Mouse (Mus musculus) large intestine, adult 2 months (tissue): ENCODE measurements around the gene Ccdc120. TPM values are rescaled to one million over a fixed set of nuclear protein-coding genes. Genes with fewer than 3 reads are reported as not detected.
A peak's percentile ranks its signal among the peaks of the same experiment; 100 is the strongest.

ENCODE experiments used
- DNase-seq: peaks from one replicate; pipeline ENCODE4 v3.0.0-alpha.2; 2012; ENCODE audit warnings: low read depth, low spot score
- WGBS: fragments of 180-500 bp; shearing (Covaris S2); methylation state at CpG from one replicate; pipeline ENCODE4 v1.1.7; 2018; 5-methylcytosine and 5-hydroxymethylcytosine counted together
- polyA plus RNA-seq: library from polyadenylated mRNA; depleted of rRNA; stranded (reverse); fragments of >200 nt; gene quantifications from 2 replicates; pipeline ENCODE4 v1.2.3, GENCODE M21; 2012; rRNA removed

The Ccdc120 gene
- 10.2 and 20.5 TPM in 2 replicates for polyA plus RNA-seq

GRCm38 (mm10) chrX:7750432-7751116, at the start of gene Ccdc120:
Gene Ccdc120, minus strand, starts transcription at chrX:7750905.
- no peak for DNase-seq
- WGBS: 15% methylated on average over 44 of the region's 56 CpGs

DNA sequence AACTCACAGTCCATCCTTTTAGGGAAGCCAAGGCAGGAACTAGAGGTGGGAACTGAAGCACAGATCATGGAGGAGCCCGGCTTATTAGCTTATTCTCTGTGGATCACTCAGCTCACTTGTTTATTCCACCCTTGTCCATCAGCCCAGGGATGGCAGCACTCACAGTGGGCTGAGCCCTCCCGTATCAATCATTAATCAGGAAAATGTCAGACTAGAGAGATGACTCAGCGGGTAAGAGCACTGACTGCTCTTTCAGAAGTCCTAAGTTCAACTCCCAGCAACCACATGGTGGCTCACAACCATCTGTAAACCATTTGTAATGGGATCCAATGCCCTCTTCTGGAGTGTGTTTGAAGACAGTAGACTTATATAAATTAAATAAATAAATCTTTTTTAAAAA, 46.6 kb upstream of the Ccdc120 start:
- DNase-seq: no peak
- WGBS: 54% methylated on average over 3 of the region's 3 CpGs

GRCm38 (mm10) chrX:7795016-7795415, 44.3 kb upstream of the Ccdc120 start:
- no peak for DNase-seq
- WGBS: 24% methylated on average over 7 of the region's 7 CpGs

DNA sequence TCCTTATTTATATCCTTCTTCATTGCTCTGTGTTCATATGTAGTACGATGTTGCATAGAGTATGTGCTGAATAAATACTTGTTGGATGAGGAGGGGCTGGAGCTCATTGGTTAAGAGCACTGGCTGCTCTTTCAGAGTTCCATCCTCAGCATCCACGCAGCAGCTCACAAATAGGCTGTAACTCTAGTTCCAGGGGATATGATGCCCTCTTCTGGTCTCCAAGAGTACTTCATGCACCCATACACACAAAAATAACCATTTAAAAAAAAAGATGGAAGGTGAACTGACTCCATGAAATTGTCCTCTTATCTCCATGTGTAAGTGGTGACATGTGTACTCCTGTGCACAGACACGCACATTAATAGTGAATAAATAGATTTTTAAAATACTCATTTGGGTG, 42.7 kb upstream of the Ccdc120 start:
- no peak for DNase-seq
- 50% methylated on average over 3 of the region's 3 CpGs for WGBS

- 22% methylated on average over 5 of the region's 5 CpGs for WGBS
- DNase-seq: no peak
Measured at GRCm38 (mm10) chrX:7790309-7790708, 39.6 kb upstream of the Ccdc120 start.

DNA sequence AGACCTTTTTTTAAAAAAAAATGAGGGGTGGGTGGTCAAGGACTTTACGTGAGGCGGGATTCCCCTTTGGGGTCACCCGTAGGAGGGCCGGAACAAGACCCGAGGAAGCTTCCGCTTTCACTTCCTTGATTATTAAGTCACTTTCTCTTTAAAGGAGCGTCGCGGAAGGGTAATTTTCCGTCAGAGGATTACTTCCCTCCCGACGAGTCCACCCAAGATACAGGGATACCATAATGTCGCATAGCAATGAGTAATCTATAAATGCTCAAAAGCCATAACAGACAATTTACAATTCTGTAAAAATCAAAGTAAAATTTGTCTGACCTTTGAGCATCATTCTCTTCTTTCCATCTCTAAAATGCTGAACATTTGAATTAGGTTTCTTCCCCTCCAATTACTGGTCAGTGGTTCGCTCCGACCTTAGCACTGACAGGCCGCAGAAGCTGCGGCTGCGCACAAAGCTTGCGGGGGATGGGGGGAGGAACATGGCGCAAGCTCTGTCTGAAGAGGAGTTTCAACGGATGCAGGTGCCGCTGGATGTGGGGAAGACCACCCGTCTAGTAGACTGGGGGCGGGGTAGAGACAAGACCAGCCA, 38.9 kb upstream of the Ccdc120 start, which contains the start of gene Gripap1:
Gripap1 (plus strand) TSS at position 224 of the 595 bp plus-strand sequence.
- DNase-seq: peak; percentile 39
- WGBS: 12% methylated on average over 24 of the region's 24 CpGs

DNA sequence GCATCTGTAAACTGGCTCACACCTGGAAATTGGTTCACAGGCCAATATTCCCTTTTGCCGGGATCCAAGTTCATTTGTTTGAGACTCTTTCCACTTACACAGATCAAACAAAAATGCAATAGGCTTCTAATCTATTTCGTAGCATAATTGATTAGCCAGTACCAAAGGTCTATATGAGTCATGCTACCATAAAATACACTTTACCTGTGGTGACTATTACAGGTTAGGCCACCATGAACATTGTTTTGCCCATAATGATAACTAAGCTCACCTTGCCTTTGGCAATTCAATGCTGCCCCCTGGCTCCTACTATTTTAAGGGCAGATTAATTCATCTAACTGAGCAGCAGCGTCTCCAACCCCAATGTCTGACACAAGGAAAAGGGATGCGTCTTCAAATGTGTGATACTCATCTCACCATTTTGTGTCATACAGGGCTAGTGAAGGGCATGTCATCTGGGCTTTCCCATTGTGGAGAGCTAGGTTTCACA, 31.9 kb upstream of the Ccdc120 start:
- WGBS: 53% methylated on average over 4 of the region's 4 CpGs
- DNase-seq: no peak

- DNase-seq: no peak
- WGBS: 20% methylated on average over 3 of the region's 3 CpGs
Measured at GRCm38 (mm10) chrX:7779294-7779693, 28.6 kb upstream of the Ccdc120 start.

DNA sequence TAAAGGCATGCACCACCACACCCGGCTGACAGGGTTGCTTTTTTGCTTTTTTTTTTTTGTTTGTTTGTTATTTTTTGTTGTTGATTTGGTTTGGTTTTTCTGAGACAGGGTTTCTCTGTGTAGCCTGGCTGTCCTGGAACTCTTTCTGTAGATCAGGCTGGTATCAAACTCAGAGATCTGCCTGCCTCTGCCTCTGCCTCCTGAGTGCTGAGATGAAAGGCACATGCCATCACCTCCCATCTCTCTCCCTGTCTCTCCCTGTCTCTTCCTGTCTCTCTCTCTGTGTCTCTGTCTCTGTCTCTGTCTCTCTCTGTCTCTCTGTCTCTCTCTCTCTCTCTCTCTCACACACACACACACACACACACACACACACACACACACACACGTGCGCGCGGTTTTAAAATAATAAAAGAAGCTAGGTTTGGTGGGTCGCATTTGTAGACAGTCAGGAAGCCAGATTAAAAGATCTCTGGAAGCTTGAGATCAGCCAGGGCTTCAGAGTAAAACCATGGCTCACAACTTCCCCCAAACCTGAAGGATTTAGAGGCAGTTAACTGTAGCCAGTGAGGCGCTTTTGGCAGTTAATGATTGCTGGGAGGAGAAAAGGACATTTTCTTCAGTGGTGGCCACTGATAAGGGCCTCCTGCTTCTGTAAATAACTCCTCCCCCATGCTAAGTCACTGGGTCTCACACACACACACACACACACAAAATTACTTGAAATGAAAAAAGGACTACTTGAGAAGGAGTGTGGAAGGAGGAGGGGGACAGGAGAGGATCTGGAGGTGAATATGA, 27.9 kb upstream of the Ccdc120 start:
- no peak for DNase-seq
- WGBS: 65% methylated on average over 7 of the region's 7 CpGs

DNA sequence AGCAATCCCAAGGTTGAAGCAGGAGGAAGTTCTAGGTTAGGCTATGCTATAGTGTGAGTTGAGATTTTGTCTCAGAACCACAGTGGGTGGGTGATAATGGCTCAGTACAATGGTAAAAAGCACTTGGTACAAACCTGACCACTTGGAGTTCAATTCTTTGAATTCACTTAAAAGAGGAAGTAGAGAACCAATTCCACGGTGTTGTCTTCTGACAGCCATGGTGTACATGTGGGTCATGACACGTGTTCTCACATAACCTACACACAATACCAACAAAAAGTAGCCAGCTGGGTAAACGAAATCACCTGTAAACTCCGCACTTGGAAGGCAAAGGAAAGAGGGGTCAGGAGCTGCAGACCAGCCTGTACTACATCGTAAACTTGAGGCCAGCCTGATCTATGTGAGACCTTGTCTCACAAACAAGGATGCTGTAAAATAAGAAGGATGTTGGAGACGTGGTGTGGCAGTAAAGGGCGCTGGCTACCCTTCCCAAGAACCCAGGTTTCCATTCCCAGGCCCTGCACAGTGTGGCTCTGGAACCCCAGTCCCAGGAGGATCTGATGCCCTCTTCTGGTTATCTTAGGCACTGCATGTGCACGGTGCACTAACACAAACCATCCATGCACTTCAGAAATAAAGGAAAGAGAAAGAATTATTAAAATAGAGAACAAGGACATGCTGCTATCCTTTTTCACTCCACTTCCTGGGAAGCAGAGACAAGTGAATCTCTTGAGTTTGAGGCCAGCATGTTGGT, 25.8 kb upstream of the Ccdc120 start:
- DNase-seq: no peak
- 35% methylated on average over 8 of the region's 8 CpGs for WGBS

DNA sequence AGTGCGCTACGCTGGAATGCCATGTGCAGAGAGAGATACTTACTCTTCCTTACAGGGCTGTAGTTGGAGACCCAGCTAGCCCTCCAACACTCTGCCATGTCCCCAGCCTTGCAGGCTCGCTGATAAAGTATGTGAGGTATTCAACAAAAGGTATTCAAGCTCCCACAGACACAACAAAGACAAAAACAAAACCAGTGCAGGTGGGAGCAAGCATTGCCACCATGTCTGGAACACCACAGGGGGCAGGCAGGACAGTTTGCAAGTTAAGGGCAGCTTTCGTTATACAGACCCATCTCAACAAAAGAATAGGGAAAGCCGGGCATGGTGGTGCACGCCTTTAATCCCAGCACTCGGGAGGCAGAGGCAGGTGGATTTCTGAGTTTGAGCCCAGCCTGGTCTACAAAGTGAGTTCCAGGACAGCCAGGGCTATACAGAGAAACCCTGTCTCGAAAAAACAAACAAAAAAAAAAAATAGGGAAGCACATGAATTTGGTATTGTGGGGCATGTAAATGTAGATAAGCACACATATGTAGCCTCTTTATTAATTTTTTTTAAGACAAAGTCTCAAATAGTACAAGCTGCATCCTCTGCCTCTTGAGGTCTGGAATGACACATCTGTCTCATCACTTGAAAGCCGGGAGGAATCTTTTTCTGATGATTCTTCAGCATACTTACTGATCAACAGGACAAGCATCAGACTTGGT, 24.9 kb upstream of the Ccdc120 start:
- WGBS: 71% methylated on average over 9 of the region's 9 CpGs
- no peak for DNase-seq

GRCm38 (mm10) chrX:7772766-7773165, 22.1 kb upstream of the Ccdc120 start:
- WGBS: 40% methylated on average over 2 of the region's 2 CpGs

DNA sequence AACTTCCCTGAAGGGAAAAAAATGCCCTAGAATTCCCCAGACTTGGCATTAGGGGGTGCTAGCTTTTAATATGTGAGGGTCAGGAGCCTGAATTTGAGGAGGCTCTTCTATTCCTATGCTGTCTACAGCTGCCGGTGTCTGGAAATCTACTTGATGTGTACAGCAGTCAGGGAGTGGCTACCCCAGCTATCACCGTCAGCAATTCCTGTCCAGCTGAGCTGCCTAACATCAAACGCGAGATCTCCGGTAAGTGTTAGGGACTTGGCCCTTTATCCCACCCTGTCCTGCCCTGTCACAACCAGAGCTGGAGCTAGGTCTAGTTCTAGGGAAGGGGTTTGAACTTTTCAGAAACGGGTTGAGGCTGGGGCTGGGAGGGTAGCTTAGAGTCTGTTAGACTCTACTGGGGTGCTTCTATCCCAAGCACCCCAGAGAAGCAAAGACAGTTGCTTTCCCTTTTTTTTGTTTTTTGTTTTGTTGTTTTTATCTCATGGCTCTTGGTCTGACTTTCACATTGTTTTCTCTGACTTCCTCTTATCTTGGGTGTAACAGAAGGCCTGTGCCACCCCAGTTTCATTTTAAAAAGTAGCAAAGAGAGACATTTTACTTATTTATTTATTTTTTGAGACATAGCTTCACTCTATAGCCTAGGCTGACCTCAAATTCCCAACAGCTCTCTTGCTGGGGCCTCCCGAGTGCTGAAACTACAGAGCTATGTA, 18.8 kb upstream of the Ccdc120 start:
- WGBS: 89% methylated on average over 7 of the region's 7 CpGs

More at GRCm38 (mm10) chrX:7772766-7773165, 22.1 kb upstream of the Ccdc120 start:
- DNase-seq: no peak

DNA sequence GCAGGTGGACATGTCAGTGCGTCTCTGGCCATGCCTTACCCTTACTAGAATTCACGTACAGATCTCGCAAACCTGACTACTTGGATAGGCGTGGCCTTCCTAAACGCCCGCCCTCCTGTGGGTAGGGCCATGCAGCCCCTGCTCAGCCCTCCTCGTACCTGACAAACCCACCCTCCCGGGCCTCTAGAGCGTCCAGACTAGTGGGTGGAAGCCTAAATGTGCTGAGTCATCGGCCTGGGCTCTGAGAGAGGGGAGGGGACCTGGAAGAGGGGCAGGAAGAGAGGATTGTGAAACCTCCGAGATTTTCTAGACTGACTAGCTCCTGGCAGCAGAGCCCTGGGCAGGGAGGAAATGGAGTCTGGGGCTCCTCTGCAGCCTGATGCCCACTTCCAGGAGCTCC, 15.1 kb upstream of the Ccdc120 start:
- DNase-seq: no peak

More for the DNA sequence above, 18.8 kb upstream of the Ccdc120 start:
- DNase-seq: no peak

DNA sequence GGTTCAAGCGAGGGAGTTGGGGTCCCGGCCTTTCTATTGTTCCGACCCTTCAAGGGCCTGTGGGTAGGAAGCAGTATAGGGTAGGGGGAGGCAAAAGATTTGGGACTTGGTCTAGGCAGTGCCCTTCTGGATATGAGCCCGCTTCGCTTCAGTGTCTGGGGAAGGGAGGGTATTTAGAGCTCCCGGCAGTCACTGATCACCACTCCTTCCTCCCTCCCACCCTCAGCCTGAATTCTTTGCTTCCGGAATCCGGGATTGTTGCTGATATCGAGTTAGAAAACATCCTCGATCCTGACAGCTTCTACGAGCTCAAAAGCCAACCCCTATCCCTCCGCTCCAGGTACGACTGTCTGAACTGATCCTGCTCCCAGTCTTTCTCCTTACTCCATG, 14.6 kb upstream of the Ccdc120 start:
- no peak for DNase-seq
- WGBS: 33% methylated on average over 13 of the region's 13 CpGs

More for the DNA sequence above, 15.1 kb upstream of the Ccdc120 start:
- 23% methylated on average over 11 of the region's 11 CpGs for WGBS

DNA sequence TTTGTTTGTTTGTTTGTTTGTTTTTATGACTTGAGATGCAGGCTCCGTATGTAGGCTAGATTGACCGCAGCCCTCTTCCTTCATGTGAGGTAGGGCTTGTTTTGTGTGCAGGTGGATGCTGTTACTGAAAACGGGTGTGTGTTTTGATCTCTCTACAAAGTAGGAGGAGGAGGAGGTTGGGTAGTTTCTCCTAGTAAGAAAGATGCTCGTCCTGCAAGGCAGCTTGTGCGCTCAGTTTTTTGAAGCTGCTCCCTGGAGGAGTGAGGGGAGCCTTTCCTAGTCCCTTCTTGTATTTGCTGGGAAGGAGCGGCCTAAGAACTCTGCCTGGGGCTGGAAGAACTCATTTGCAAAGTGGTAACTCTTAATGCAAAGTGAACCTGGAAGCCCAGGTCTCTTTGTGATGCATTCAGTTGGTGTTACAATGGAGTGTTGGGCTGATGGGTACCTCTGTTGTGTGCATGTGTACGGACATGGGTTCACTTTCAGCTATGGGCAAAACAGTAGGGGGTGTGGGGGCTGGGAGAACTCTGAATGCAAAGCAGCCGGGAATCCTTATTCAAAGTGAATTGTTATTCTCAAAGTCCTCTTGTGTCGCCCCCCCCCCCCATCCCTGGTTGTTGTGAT, 14.1 kb upstream of the Ccdc120 start:
- no peak for DNase-seq
- 35% methylated on average over 9 of the region's 9 CpGs for WGBS

DNA sequence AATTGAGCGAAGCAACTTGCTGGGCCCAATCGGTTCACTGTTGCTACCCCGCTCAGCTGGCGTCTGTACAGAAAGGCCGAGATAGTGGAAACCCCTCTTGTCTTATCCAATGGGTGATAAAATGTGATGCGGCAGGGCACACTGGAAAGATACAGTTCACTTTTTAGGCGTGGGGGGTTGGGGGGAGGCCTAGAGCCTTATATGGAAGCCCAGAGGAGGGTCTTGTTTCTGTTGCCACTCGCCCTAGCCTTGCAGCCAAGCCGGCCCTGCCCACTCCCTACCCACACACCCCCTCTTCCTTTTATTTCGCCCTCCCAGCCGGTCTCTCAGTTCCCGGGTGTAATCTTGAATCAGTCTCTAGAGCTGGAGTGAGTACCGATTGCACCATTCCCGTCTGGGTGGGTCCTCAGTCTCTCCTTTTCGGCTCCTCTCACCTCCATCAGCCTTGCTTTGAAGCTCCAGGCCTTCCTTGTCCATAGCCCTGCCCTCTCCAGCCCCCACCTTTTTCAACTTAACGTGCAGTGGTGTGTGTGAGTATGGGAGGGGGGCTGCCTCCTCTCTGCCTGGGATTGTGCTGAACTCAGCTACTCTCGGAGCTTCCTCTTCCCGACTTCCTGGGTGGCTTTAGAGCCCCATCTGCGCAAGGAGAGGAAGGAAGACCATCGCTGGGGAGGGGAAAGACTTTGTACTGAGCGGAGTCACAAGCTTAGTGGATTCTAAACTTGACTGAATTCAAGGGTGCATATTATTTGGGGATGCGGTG, 13.1 kb upstream of the Ccdc120 start:
- DNase-seq: no peak
- 18% methylated on average over 22 of the region's 22 CpGs for WGBS

GRCm38 (mm10) chrX:7762921-7763197, 12.2 kb upstream of the Ccdc120 start:
- DNase-seq: no peak
- WGBS: 21% methylated on average over 21 of the region's 21 CpGs
